Mouse (Mus musculus): ENCODE results near the gene Krtap5-5.

- TF ChIP-seq CTCF (IDR thresholded peaks at IDR 0.05; ENCODE audit: borderline replicate concordance, insufficient read depth, low read length) = no peak
- TF ChIP-seq POLR2A (IDR thresholded peaks at IDR 0.05; ENCODE audit: low read depth, low read length) = no peak
Measured at GRCm38 (mm10) chr7:142198748-142199147, 31.0 kb downstream of the Krtap5-5 start.

Data from embryonic fibroblast, embryonic 13.5 days (primary cell).